Comparison of ENCODE assay signal across 13 mouse cellular contexts in genomic region chr17:50071602-50071988, GRCm38 (mm10).
A peak's percentile ranks its signal among the peaks of the same experiment; 100 is the strongest.
DNase-seq lines count a peak whose midpoint lies in the region; ATAC-seq lines count a peak whose summit lies in the region.
"Had no signal": no experiment of that assay in that cellular context is flagged by ENCODE, and none has a peak within 500 bp of the region (broad histone marks: within the 10 kb centered on the region; RNA-seq: fewer than 3 reads in every experiment).

No protein-coding gene starts in this region.

- no peaks in the 10 kb centered on the region for H3K36me3 ChIP-seq in liver, embryonic 16.5 days (ENCODE audit: control insufficient read depth, insufficient read depth)
- peaks cover 14% of the 10 kb centered on the region; the same call in 1 of the 2 replicates for H3K36me3 ChIP-seq in splenic B cell, adult 2 months (ENCODE audit: control insufficient read depth, insufficient read depth, low read length, poor library complexity, severe bottlenecking)
- H3K36me3 ChIP-seq in forebrain, embryonic 11.5 days (ENCODE audit: control insufficient read depth, insufficient read depth, low read length), result no peaks in the 10 kb centered on the region
- H3K36me3 ChIP-seq: midbrain, embryonic 13.5 days had no signal

- no peaks in the 10 kb centered on the region for H3K27me3 ChIP-seq in liver, embryonic 16.5 days (ENCODE audit: control insufficient read depth, insufficient read depth, low read depth, low read length)
- no peaks in the 10 kb centered on the region for H3K27me3 ChIP-seq in splenic B cell, adult 2 months (ENCODE audit: control insufficient read depth, insufficient read depth, low read length, poor library complexity, severe bottlenecking)
- H3K27me3 ChIP-seq in forebrain, embryonic 11.5 days (ENCODE audit: control insufficient read depth, insufficient read depth, low read length), result no peaks in the 10 kb centered on the region
- H3K27me3 ChIP-seq: midbrain, embryonic 13.5 days had no signal

- peak; percentile 51 to 65 for DNase-seq in CD8-positive naive resting alpha-beta T cell, adult 2 months (ENCODE audit: low read depth in 2 of 2, low spot score in 2 of 2)
- DNase-seq in c-Kit-positive CD71-negative TER-119-negative erythroid progenitor cells, embryonic 14.5 days (ENCODE audit: low read depth), result peak; percentile 37
- DNase-seq in splenic B cell, adult 2 months (ENCODE audit: low read depth, low spot score), result peak; percentile 44
- no peak for DNase-seq in forebrain, embryonic 11.5 days (ENCODE audit: low spot score)
- DNase-seq in layer of hippocampus, adult 11-12 months (ENCODE audit: low spot score), result no peak
- no peak for DNase-seq in kidney, postnatal 10 days
- DNase-seq: cerebellum, adult 18-20 months; layer of hippocampus, postnatal 36 days; right cerebral cortex, adult 18-20 months had no signal

- H3K9me3 ChIP-seq in liver, embryonic 16.5 days (replicated peaks; ENCODE audit: control insufficient read depth, low read length), result no peaks in the 10 kb centered on the region
- H3K9me3 ChIP-seq in forebrain, embryonic 11.5 days (ENCODE audit: control insufficient read depth, low read length), result no peaks in the 10 kb centered on the region
- H3K9me3 ChIP-seq: midbrain, embryonic 13.5 days had no signal

- no peak overlapping the region for H3K4me3 ChIP-seq in liver, embryonic 16.5 days (ENCODE audit: low read depth, low read length)
- no peak overlapping the region for H3K4me3 ChIP-seq in forebrain, embryonic 11.5 days (ENCODE audit: low read depth, low read length)
- H3K4me3 ChIP-seq: erythroblast, embryonic 14.5 days; midbrain, embryonic 13.5 days had no signal

- peaks cover 35% of the 10 kb centered on the region for H3K4me1 ChIP-seq in liver, embryonic 16.5 days (ENCODE audit: control insufficient read depth, low read depth, low read length)
- H3K4me1 ChIP-seq in forebrain, embryonic 11.5 days (replicated peaks; ENCODE audit: control insufficient read depth, insufficient read depth, low read length), result peaks cover 3% of the 10 kb centered on the region; the same call in 1 of the 2 replicates

- peak; percentile 63 for ATAC-seq in liver, embryonic 16.5 days (ENCODE audit: low read depth)
- no peak for ATAC-seq in forebrain, embryonic 11.5 days (replicated peaks; ENCODE audit: low FRiP score)
- ATAC-seq: hindbrain, embryonic 16.5 days; midbrain, embryonic 13.5 days had no signal

- no peak overlapping the region for H3K9ac ChIP-seq in liver, embryonic 16.5 days (ENCODE audit: low read depth, low read length)
- no peak overlapping the region for H3K9ac ChIP-seq in forebrain, embryonic 11.5 days (ENCODE audit: low read length)
- H3K9ac ChIP-seq: midbrain, embryonic 13.5 days had no signal

- peak overlapping the region; percentile 24 for H3K4me2 ChIP-seq in liver, embryonic 16.5 days (ENCODE audit: low read depth, low read length)
- H3K4me2 ChIP-seq in forebrain, embryonic 11.5 days (ENCODE audit: low read depth, low read length, severe bottlenecking), result no peak overlapping the region
- H3K4me2 ChIP-seq: midbrain, embryonic 13.5 days had no signal

- WGBS in liver, embryonic 16.5 days (ENCODE audit: insufficient replicate concordance), result 29% methylated on average over 6 of the region's 6 CpGs
- 86% methylated on average over 6 of the region's 6 CpGs for WGBS in forebrain, embryonic 11.5 days

- peak overlapping the region; percentile 89 for H3K27ac ChIP-seq in liver, embryonic 16.5 days (ENCODE audit: low read length)
- H3K27ac ChIP-seq in forebrain, embryonic 11.5 days (ENCODE audit: low read depth, low read length), result no peak overlapping the region
- H3K27ac ChIP-seq: midbrain, embryonic 13.5 days had no signal

Comparison
In these comparisons a context has a peak if more than half of its experiments do, and no peak if none do; other contexts are left out.
1. DNase-seq: peak in CD8-positive naive resting alpha-beta T cell, adult 2 months (2 of 2), c-Kit-positive CD71-negative TER-119-negative erythroid progenitor cells, embryonic 14.5 days (single experiment) and splenic B cell, adult 2 months (single experiment); none in forebrain, embryonic 11.5 days (single experiment), layer of hippocampus, adult 11-12 months (single experiment) and kidney, postnatal 10 days (single experiment).